25 mouse cellular contexts compared by ENCODE assay signal in genomic region chr13:51678687-51679086, GRCm38 (mm10).
"Had no signal": no experiment of that assay in that cellular context is flagged by ENCODE, and none has a peak within 500 bp of the region (broad histone marks: within the 10 kb centered on the region; RNA-seq: fewer than 3 reads in every experiment).

No protein-coding gene starts in this region.

- DNase-seq: gastrocnemius, adult 2 months; gastrocnemius, postnatal 10 days; gastrocnemius, postnatal 25 days; heart, adult 18-20 months; heart, postnatal 10 days; heart, postnatal 4 days; kidney, adult 18-20 months; kidney, adult 8-10 months; kidney, postnatal 10 days; kidney, postnatal 25 days; kidney, postnatal 4 days; layer of hippocampus, adult 9-11 months; liver, embryonic 13.5 days had no signal

- ATAC-seq: hindbrain, embryonic 16.5 days; inflammation-experienced regulatory T-cells, adult 6 months; intestine, embryonic 15.5 days; intestine, postnatal 0 days had no signal

- H3K9me3 ChIP-seq: heart, embryonic 10.5 days; heart, embryonic 12.5 days; hindbrain, embryonic 10.5 days; hindbrain, embryonic 12.5 days; intestine, embryonic 15.5 days; limb, embryonic 10.5 days; limb, embryonic 12.5 days; liver, embryonic 13.5 days had no signal

- H3K4me3 ChIP-seq: gastrocnemius, adult 2 months; heart, embryonic 10.5 days; heart, embryonic 12.5 days; hindbrain, embryonic 10.5 days; hindbrain, embryonic 12.5 days; intestine, embryonic 15.5 days; left cerebral cortex, adult 2 months; limb, embryonic 10.5 days; limb, embryonic 12.5 days; liver, embryonic 13.5 days had no signal

- H3K9ac ChIP-seq: heart, embryonic 12.5 days; hindbrain, embryonic 12.5 days; hindbrain, embryonic 14.5 days; intestine, embryonic 15.5 days; limb, embryonic 12.5 days; liver, embryonic 13.5 days had no signal

- H3K27me3 ChIP-seq: heart, embryonic 12.5 days; hindbrain, embryonic 12.5 days; intestine, embryonic 15.5 days; limb, embryonic 12.5 days; liver, embryonic 13.5 days had no signal

- H3K27ac ChIP-seq: gastrocnemius, adult 2 months; heart, embryonic 10.5 days; hindbrain, embryonic 10.5 days; hindbrain, embryonic 12.5 days; hindbrain, embryonic 14.5 days; intestine, embryonic 15.5 days; left cerebral cortex, adult 2 months; limb, embryonic 10.5 days; limb, embryonic 12.5 days; liver, embryonic 13.5 days had no signal

- H3K4me1 ChIP-seq: heart, embryonic 10.5 days; hindbrain, embryonic 10.5 days; hindbrain, embryonic 12.5 days; intestine, embryonic 15.5 days; limb, embryonic 10.5 days; limb, embryonic 12.5 days had no signal

- H3K4me2 ChIP-seq: heart, embryonic 12.5 days; hindbrain, embryonic 12.5 days; hindbrain, embryonic 14.5 days; intestine, embryonic 15.5 days; limb, embryonic 12.5 days had no signal
